Mouse (Mus musculus): ENCODE measurements at regions not wholly inside any gene's neighbourhood (a gene's known extent, or its start where the extent isn't known, plus 50 kb on each side); places are given as distances from the start of the nearest gene placed in this dataset.

DNA sequence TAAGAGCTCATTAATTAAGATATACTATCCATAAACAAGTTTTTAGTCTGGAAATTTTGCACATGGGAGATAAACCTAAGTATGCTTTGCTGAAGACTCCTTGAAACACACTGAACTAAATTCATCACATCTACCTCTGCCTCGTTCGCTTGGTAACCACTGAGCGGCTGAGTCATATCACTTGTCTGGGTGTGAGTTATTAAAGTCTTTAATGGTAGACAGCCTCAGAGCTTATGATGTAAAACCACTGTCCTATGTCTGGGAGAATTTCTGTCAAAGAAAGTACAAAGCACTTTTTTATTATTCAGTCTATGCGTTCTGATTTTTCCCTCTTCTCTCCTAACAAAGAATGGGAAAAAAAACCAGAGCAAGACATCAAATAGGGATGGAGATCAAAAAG lies 207.3 kb downstream of the Arl4a start:
- TF ChIP-seq CTCF (IDR thresholded peaks at IDR 0.05; ENCODE audit: low read depth) (no peak), EP300 (IDR thresholded peaks at IDR 0.05; ENCODE audit: low read depth) (no peak)

Measured in heart, postnatal 0 days (tissue).